Mouse (Mus musculus): ENCODE measurements at regions not wholly inside any gene's neighbourhood (a gene's known extent, or its start where the extent isn't known, plus 50 kb on each side); places are given as distances from the start of the nearest gene placed in this dataset.

GRCm38 (mm10) chr1:30362072-30362769, 511.5 kb downstream of the Phf3 start:
- DNase-seq = no peak

DNA sequence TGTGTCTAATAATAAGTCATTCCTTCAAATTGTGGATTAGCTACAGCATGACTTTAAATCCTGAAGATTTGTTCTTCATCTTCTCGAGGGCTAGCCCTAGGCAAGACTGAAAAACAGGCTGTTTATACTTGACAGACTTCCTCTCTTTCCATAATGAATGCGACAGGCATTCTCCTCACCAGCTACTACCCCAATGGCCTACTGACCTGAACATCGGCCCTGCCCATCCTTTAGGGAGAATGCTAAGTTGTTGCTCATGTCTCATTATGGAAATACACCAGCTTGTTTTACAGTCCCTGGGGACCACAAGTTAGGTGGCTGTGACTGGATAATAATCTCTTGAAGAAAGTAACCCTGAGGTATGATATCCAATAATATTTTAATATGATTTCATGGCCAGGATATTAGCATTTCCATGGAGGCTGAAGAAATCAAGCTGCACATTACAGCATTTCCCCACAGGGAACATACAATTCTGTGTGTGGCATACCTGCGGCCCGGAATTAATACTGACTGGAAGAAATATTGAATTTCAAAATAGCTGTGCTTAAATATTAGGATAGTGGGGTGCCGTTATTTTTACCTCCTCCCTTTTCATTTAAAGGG, 553.0 kb downstream of the Phf3 start:
- DNase-seq = no peak

DNA sequence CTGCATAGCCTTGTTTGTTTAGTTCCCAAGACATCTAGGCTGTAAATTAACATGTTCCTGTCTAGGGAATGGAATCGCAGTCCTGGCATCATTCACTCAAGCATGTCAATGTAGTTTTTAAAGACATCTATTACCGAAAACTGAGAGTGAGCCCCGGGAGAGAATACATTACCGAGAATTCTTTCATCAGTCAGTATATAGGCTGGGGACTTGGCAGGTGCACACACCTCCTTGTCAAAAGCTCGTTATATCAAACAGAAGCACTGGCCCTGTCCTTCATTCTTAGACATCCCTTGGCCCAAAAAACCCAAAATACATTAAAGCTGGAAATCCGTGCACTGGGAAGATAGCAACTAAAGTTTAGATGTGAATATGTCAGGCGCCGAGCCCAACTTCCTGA, 555.5 kb downstream of the Phf3 start:
- no peak for DNase-seq

GRCm38 (mm10) chr1:30289073-30289472, 584.6 kb downstream of the Phf3 start:
- no peak for DNase-seq

- DNase-seq = no peak
Measured at GRCm38 (mm10) chr1:30262418-30262817, 611.3 kb downstream of the Phf3 start.

GRCm38 (mm10) chr1:30259547-30259946, 614.2 kb downstream of the Phf3 start:
- DNase-seq = no peak

DNA sequence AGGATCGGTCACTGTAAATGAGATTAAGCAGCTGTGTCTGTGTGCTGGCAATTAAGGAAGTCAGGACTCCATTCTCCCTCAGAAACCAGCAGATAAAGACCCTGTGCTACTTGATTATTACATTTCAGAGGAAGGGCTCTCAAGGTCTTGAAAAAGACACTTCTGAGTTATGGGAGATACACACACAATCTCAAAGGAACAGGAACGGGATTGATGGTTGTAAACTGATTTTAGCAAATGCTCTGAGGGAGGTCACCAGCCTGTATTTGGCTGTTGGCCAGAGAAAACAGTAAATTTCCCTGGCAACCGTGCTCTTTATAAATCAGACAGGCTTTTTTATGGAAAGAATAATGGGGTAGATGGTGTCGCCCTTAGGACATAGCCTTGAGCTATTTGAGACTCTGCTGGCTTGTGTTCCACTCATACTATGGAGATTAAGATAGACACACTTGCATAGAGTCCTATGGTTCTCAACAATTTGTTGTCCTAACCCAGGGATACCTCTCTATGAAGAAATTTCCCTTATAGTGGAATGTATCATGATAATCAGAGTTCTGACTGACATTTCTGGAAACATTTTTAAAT, 656.9 kb downstream of the Phf3 start:
- DNase-seq = peak; percentile 46

DNA sequence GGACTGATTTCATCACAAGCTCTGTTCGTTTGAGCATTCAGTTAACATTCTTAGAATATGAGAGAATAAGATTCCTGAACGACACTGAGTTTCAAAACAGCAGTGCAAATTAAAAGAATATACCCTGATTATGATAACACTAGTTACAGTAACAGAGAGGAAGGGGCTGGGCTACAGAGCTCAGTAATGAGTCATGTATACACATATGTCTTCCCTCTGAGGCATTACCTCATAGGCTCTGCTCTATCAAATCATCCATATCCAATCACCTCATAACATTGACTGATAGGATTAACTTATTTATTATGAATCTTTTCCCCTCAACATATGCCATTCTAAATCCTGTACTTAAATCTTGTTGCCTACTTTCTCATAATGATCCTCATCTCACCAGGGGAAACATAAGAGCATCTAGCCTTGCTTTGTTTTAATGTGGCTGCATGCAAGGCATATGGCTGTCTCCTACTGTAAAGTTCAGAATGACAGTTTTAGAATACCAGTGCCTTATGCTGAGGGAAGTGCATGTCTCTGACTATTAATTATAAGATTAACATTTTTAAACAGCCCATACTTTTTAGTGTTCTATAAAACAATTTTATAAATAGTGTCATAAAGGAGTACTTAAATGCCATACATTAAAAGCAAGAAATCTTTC, 669.0 kb downstream of the Phf3 start:
- no peak for DNase-seq

DNA sequence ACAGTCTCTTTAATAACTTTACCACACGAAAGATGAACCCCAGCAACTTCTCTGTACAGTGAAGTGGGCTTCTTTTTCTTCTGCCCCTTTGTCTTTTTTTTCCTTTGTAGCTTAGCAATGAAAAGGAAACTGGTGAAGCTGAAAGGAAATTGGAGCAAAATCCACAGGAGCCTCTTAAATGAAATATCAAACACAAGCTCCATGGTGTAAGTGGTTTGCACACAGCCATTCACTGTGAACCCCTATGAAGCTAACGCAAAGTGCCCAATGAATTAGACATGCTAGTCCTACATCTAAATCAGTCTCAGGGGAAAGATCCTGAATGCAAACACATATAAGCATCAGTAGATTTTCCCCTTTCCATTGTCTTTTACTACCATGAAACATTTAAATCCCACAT, 697.5 kb downstream of the Phf3 start:
- DNase-seq = no peak

GRCm38 (mm10) chr1:30144997-30145396, 728.7 kb downstream of the Phf3 start:
- DNase-seq = no peak

- DNase-seq = no peak
Measured at GRCm38 (mm10) chr1:30114186-30114585, 759.5 kb downstream of the Phf3 start.

Small RNA genes in the stretch of these regions (microRNA-seq; reads per million reads assigned to microRNA genes)
- 0 reads per million in 2 experiments for gene Gm27430

Measured in adrenal gland, adult 8-10 months (tissue).